Mouse (Mus musculus) bone marrow macrophage, adult 2 months (primary cell): Measurements from ENCODE around the gene Ephb4. TPM values are rescaled to one million over a fixed set of nuclear protein-coding genes. Genes with fewer than 3 reads are reported as not detected.

Source experiments
- H3K27ac ChIP-seq: 2 replicates; pipeline ENCODE4 v1.5.1; 2012; ENCODE audit warnings: low read depth, low read length; ENCODE audit not compliant: insufficient read depth
- H3K4me1 ChIP-seq: 2 replicates; pipeline ENCODE4 v1.6.1; 2012; ENCODE audit warnings: low read length; ENCODE audit not compliant: control insufficient read depth, insufficient read depth
- H3K4me3 ChIP-seq: 2 replicates; pipeline ENCODE4 v1.5.1; 2012; ENCODE audit warnings: mild to moderate bottlenecking, low read length, moderate library complexity; ENCODE audit not compliant: insufficient read depth
- CTCF ChIP-seq: IDR thresholded peaks from 2 replicates; pipeline ENCODE4 v1.5.1; 2012; ENCODE audit warnings: low read depth, mild to moderate bottlenecking, low read length, moderate library complexity
- POLR2A ChIP-seq: IDR thresholded peaks from 2 replicates; pipeline ENCODE4 v1.6.1; 2012; ENCODE audit warnings: mild to moderate bottlenecking, low read depth, low read length, borderline replicate concordance
- polyA plus RNA-seq: library from polyadenylated mRNA; stranded (reverse); fragments of >200 nt; gene quantifications from 2 replicates; pipeline ENCODE4 v1.2.4, GENCODE M21; 2012; ENCODE audit not compliant: missing spikeins, insufficient read depth, insufficient read length

Ephb4 gene
- polyA plus RNA-seq, 1 experiment, result 0.19 TPM

DNA sequence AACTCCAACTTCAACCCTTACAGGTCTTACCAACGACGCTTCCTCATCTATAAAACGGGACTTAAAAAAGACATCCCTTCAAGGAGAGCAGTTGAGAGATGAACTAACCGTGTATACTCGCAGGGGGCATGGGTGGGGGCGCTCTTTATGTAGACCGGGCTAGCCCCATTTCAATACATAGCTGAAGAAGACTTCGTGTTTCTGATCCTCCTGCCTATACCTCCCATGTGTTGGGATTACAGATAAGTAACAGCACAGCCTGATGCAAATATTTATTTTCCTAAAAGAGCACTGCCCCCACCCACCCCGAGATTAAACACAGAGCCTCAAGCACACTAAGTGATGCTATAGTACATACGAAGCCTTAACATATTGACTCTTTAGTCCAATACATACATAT lies 15.6 kb upstream of the Ephb4 start:
- Histone ChIP-seq H3K4me1 (peaks cover 29% of the 10 kb centered on the region), H3K27ac (no peak overlapping the region), H3K4me3 (0 out of 2 replicates have a peak overlapping the region, but pooled peaks have one; percentile 60)
- TF ChIP-seq CTCF (no peak), POLR2A (no peak)

GRCm38 (mm10) chr5:137335066-137335465 lies 14.8 kb upstream of the Ephb4 start:
- Histone ChIP-seq H3K27ac (no peak overlapping the region), H3K4me1 (peaks cover 29% of the 10 kb centered on the region), H3K4me3 (no peak overlapping the region)
- TF ChIP-seq POLR2A (no peak), CTCF (no peak)

DNA sequence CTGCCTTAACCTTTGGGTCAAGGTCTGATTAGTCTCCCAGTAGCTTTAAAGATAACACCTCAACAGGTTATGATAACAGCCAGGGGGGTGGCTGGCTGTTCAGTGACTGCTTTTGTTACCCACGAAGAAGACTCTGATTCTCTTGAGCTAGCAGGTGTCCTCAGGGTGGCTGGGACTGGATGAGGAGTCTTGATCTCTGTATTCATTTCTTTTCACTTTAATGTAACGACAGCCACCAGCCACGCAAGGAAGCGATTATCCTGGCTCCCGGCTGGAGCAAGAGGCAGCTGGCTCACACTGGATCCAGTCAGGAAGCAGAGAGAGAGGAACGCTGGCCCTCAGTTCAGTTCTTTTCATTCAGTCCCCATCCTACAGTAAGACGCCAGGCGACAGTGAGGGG lies 12.7 kb upstream of the Ephb4 start:
- H3K27ac ChIP-seq, result no peak overlapping the region
- peaks cover 14% of the 10 kb centered on the region for H3K4me1 ChIP-seq
- no peak overlapping the region for H3K4me3 ChIP-seq
- TF ChIP-seq POLR2A (no peak), CTCF (no peak)

DNA sequence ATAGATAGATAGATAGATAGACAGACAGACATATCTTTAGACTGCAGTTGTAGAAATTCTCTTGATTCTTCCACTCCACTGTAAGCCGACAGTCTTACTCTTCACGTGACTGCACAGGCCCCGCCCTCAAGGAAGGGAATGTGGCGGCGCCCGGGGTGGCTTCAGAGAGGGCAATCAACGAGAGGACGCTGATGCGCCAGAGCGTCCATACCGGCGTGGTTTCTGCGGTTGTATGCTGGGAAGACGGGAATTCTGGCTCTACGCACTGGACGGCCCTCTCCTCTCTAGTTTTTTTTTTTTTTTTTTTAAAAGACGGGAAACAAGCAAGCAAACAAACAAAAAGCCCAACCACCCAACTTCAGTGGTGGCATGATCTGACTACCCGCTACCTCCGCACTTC lies 11.7 kb upstream of the Ephb4 start:
- Histone ChIP-seq H3K4me3 (peak overlapping the region; percentile 60), H3K4me1 (peaks cover 10% of the 10 kb centered on the region; the same call in 1 of the 2 replicates), H3K27ac (peak overlapping the region; percentile 48; the same call in 1 of the 2 replicates)
- no peak for TF ChIP-seq POLR2A
- TF ChIP-seq CTCF, result no peak

DNA sequence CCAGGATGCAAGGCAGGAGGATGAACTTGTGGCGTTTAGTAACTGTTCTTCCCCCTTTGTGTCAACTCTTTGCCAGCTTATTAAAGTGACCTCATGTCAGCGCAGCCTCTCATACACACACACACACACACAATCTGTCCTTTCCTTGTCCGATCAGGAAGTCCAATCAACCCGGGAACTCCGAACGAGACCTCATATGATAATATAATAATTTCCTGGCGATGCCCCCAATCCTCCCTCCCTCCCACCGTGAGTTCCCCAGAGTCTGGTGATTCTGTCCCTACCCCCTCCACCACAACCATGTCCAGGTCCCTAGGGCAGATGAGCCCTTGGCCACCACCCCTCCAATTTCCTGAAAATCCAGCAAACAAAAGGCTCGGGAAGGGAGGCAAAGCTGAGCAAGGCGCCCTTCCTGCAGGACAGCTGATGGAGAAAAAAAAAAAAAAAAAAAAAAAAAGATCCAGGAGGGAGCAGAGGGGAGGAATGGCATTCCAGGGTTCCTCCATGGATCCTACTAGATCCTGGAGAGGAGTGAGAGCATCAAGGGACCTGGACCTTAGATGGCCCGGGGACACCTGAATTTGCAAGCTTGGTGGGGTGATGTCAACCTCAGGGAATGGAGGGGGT lies 11.1 kb upstream of the Ephb4 start:
- TF ChIP-seq CTCF (no peak), POLR2A (no peak)
- Histone ChIP-seq H3K4me1 (peaks cover 10% of the 10 kb centered on the region; the same call in 1 of the 2 replicates), H3K4me3 (peak overlapping the region; percentile 60), H3K27ac (peak overlapping the region; percentile 48; the same call in 1 of the 2 replicates)

- peaks cover 7% of the 10 kb centered on the region; the same call in 1 of the 2 replicates for H3K4me1 ChIP-seq
- no peak for TF ChIP-seq POLR2A
- H3K4me3 ChIP-seq, result no peak overlapping the region
- H3K27ac ChIP-seq, result no peak overlapping the region
These were observed 10.5 kb upstream of the Ephb4 start for GRCm38 (mm10) chr5:137339290-137339979.

DNA sequence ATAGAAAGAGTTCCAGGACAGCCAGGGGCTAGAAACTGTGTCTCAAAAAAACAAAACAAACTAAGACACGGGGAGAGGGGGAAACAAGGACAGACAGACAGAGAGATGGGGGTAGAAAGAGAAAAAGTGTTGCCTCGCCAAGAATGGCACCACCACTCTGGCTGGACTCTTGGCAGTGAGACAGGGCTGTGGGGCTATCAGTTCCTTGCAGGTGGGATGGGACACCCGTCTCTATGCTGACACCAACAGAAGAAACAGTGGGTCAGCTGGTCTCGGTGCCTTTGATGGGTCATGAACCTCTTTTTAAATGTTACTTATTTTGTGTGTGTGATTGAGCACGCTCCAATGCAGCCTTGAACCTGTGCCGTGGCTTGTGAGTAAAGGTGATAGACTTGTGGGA lies 9.7 kb upstream of the Ephb4 start:
- no peak for TF ChIP-seq POLR2A
- TF ChIP-seq CTCF, result no peak
- no peak overlapping the region for H3K4me3 ChIP-seq
- no peak overlapping the region for H3K27ac ChIP-seq
- peaks cover 7% of the 10 kb centered on the region; the same call in 1 of the 2 replicates for H3K4me1 ChIP-seq

- Histone ChIP-seq H3K27ac (no peak overlapping the region), H3K4me3 (no peak overlapping the region), H3K4me1 (peaks cover 7% of the 10 kb centered on the region; the same call in 1 of the 2 replicates)
- no peak for TF ChIP-seq POLR2A
- no peak for TF ChIP-seq CTCF
These were observed 7.4 kb upstream of the Ephb4 start for GRCm38 (mm10) chr5:137342407-137343012.

- Histone ChIP-seq H3K4me3 (no peak overlapping the region), H3K27ac (no peak overlapping the region), H3K4me1 (0 out of 2 replicates have a peak, but pooled peaks cover 2% of the 10 kb centered on the region)
- TF ChIP-seq POLR2A (no peak), CTCF (no peak)
These were observed 6.5 kb upstream of the Ephb4 start for GRCm38 (mm10) chr5:137343412-137343811.

- Histone ChIP-seq H3K27ac (no peak overlapping the region), H3K4me3 (no peak overlapping the region), H3K4me1 (0 out of 2 replicates have a peak, but pooled peaks cover under 1% of the 10 kb centered on the region)
- TF ChIP-seq POLR2A (no peak), CTCF (no peak)
These were observed 6.0 kb upstream of the Ephb4 start for GRCm38 (mm10) chr5:137343869-137344268.
